Mouse (Mus musculus): ENCODE measurements around the gene Fam171b.

Gene Fam171b

GRCm38 (mm10) chr2:83893701-83894100, 81.3 kb downstream of the Fam171b start:
- DNase-seq (ENCODE audit: low read depth): no peak

GRCm38 (mm10) chr2:83901896-83902540, 89.6 kb downstream of the Fam171b start:
- DNase-seq (ENCODE audit: low read depth): no peak

GRCm38 (mm10) chr2:83929478-83930088, 117.1 kb downstream of the Fam171b start:
- peak; percentile 25 for DNase-seq (ENCODE audit: low read depth)
